Mouse (Mus musculus) neural tube, embryonic 13.5 days (tissue): Measurements from ENCODE around the gene Rnf17. TPM values are rescaled to one million over a fixed set of nuclear protein-coding genes. Genes with fewer than 3 reads are reported as not detected.

Source experiments
- polyA plus RNA-seq: library from polyadenylated mRNA; unstranded; fragments of >200 nt; fragmentation: Nextera tagmentation; extraction: Ambion mirVana; gene quantifications from 2 replicates; pipeline ENCODE4 v1.2.1, GENCODE M21; 2015

Rnf17 gene
- polyA plus RNA-seq, 1 experiment from 2014 or later = 0.68 TPM

Other genes with a start within 250 kb of the Rnf17 start
- not detected in 2 replicates for gene Gzmg, start 243.0 kb upstream of the Rnf17 start, polyA plus RNA-seq
- not detected in 2 replicates for gene Gzmn, start 228.0 kb upstream of the Rnf17 start, polyA plus RNA-seq
- gene Gzmf, start 191.2 kb upstream of the Rnf17 start, polyA plus RNA-seq = not detected in 2 replicates
- not detected in 2 replicates for gene Gzmc, start 167.9 kb upstream of the Rnf17 start, polyA plus RNA-seq
- not detected in 2 replicates for gene Gzmb, start 140.3 kb upstream of the Rnf17 start, polyA plus RNA-seq
- 0.07 and 0.15 TPM in 2 replicates for gene Atp12a, start 37.5 kb upstream of the Rnf17 start, polyA plus RNA-seq
- gene Cenpj, start 172.8 kb downstream of the Rnf17 start, polyA plus RNA-seq = 6.0 and 10.3 TPM in 2 replicates
- 1.1 and 1.9 TPM in 2 replicates for gene Parp4, start 173.0 kb downstream of the Rnf17 start, polyA plus RNA-seq